Mouse (Mus musculus) layer of hippocampus, postnatal 10 days (tissue): ENCODE measurements around the gene Recql. TPM values are rescaled to one million over a fixed set of nuclear protein-coding genes. Genes with fewer than 3 reads are reported as not detected.

Experiments
- DNase-seq, 2 experiments: peaks; one replicate each; pipeline ENCODE4 v3.0.0; 2021; ENCODE audit warnings: low spot score in 2 of 2
- long read RNA-seq: library from polyadenylated mRNA; stranded (forward); transcript quantifications from one replicate; pipeline ENCODE4 v2.0.0, GENCODE M21; 2023
- total RNA-seq, 2 experiments: library from RNA; stranded (reverse); gene quantifications; 2 replicates each; pipeline ENCODE4 v1.2.3; 2021

Gene Recql
- total RNA-seq: 10 to 100 TPM; 25.7 to 27.6 TPM
- long read RNA-seq, transcript Recql-203 (15 exons, 3,389 nt): major isoform, 11 of 22 reads
- long read RNA-seq, partial matches to known transcripts: 1 of 22 reads
- long read RNA-seq, other reads (novel, unspliced or antisense): 8 of 22 reads

- DNase-seq: peak; percentile 99 to 100
Measured at GRCm38 (mm10) chr6:142387011-142387754, at the start of gene Recql, which contains the start of gene Golt1b. Gene Recql (minus strand): TSS chr6:142387087. Gene Golt1b (plus strand): TSS chr6:142387221.

- no peak for DNase-seq
Measured at GRCm38 (mm10) chr6:142429072-142429471, 42.2 kb upstream of the Recql start.

- DNase-seq: no peak
Measured at GRCm38 (mm10) chr6:142424976-142425375, 38.1 kb upstream of the Recql start.

DNA sequence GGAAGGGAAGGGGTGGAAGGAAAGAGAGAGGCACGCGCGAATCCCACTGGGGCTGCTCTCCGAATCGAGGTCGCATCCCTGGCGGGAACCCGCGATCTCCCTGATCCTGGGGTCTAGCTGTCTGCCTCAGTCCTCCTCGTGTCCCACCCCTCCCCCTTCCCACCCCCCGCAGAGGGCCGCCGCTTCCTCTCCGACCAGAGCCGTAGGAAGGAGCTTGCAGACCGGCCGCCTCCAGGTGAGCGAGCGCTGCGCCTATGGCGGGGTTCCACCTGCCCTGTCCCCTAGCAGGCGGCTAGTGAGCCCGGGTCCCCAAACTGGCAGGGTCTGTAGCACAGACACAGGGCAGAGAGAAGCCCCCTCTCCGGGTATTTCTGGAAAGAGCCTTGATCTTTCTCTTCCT lies 27.7 kb upstream of the Recql start:
- no peak for DNase-seq

DNA sequence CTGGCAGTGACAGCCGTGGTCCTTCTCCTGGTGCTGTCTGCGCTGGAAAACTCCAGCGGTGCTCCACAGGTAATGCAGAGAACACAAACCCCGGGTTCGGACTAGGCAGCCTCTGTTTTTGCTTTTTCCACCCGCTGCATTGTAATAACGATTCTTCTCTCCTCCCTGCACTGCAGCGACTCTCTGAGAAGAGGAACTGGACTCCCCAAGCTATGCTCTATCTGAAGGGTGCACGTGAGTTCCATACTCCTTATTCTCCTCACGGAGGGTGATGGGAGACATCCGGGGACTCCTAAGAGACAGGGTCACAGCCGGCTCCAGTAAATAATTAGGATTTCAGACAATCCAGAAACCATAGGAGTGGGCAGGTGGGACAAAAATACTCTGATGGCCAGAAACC lies 27.0 kb upstream of the Recql start:
- DNase-seq: no peak

DNA sequence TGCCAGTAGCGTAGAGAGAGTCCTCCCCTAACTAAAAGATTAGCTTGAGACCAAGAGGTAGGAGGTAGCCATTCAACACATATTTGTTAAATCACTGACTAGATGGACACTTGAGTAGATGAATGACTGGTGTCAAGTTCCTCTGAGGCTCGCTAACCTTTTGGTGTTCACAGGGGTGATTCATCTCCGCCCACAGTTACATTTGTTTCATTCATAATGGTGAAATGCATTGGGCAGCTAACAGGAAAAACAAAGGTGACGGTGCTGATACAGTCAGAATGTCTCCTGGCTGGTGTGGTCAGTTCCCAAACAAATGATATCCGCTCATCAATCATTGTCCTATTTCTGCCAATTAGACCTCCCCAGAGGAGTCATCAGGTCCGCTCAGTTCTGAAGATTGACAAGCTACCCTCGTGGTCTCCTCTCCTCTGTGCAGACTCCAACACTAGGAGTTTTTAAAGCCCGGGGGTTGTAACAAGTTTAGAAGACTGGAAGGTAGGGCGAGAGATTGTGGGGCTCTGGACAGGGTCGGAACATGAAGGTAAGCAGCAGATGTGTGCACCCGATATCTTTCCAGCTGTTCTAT lies 26.1 kb upstream of the Recql start, which contains the start of gene Spx:
TSS of gene Spx (plus strand) at position 536 of the 586 bp plus-strand sequence.
- no peak for DNase-seq

- no peak for DNase-seq
Measured at GRCm38 (mm10) chr6:142411140-142411539, 24.3 kb upstream of the Recql start.

GRCm38 (mm10) chr6:142395756-142396155 lies 8.9 kb upstream of the Recql start:
- DNase-seq: no peak

GRCm38 (mm10) chr6:142394669-142395068 lies 7.8 kb upstream of the Recql start:
- DNase-seq: peak; percentile 26 to 44

GRCm38 (mm10) chr6:142392312-142392711 lies 5.4 kb upstream of the Recql start:
- DNase-seq: no peak

DNA sequence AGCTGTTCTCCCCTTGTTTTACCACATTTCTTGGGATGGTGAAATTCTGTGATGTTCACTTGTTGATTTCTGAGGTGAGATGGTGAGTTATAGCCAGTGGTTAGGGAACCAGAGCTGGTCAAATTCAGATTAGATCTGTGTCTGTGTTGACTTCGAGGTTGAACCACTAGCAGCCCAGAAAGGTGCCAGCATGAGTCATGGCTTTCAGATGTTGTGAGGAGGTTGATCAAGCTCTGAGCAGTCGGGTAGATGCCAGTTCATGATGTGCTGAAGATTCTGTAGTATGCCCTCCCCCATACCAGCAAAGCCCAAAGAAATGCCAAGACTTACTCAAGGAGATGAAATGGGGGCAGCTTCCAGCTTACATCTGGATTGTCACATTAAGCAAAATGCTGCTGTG lies 2.2 kb upstream of the Recql start:
- DNase-seq: no peak

DNA sequence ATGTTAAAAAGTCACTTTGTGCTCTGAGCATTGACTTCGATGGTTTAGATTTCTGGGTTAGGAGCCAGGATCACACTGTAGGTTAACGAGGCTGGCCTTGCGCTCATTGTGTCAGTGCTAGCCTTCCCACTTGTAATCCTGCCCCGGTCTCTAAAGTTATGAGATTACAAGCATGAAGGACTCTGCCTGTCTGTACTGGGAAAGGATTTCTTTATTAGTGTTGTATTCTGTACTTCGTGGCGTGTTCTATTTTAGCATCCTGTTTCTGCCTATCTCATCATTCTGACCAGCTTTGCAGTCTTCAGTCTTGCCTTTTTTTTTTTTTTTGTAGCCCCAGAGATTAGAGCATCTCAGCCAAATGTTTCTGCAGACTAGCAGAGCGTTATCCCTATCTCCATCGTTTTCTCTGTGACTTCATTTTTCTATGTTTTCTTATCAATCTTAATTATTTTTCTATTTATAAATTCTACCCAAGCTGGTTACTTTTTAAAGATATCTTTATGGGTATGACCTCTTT lies 926 bp upstream of the Recql start:
- DNase-seq: no peak

- no peak for DNase-seq
Measured at GRCm38 (mm10) chr6:142386285-142387010, 439 bp downstream of the Recql start.

DNA sequence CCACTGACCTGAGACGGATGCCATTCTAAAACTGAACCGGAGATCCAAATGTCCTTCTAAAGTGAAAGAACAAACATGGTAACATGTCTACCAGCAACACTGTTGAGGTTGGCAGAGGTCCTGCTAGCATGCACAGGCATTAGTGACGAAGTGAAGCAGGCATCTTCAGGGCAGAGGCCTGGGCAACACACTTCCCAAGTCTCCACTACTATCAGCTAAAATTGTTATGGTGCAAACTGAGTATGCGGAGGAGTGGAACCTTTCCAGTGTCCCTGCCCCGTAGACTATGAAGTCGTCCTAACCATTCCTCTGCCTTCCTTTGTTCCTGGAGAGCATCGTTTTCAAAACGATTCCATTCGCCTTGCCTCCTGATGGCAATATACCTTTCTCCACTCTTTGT lies 2.4 kb downstream of the Recql start:
- DNase-seq: no peak

- DNase-seq: no peak
Measured at GRCm38 (mm10) chr6:142381615-142382014, 5.3 kb downstream of the Recql start.

GRCm38 (mm10) chr6:142379961-142380360 lies 6.9 kb downstream of the Recql start:
- DNase-seq: no peak

GRCm38 (mm10) chr6:142378576-142379330 lies 8.1 kb downstream of the Recql start:
- no peak for DNase-seq

- no peak for DNase-seq
Measured at GRCm38 (mm10) chr6:142377081-142377480, 9.8 kb downstream of the Recql start.

- no peak for DNase-seq
Measured at GRCm38 (mm10) chr6:142369568-142369967, 17.3 kb downstream of the Recql start.

- DNase-seq: no peak
Measured at GRCm38 (mm10) chr6:142367565-142367964, 19.3 kb downstream of the Recql start.

GRCm38 (mm10) chr6:142366473-142367018 lies 20.3 kb downstream of the Recql start:
- DNase-seq: no peak
